Mouse (Mus musculus): ENCODE data around the gene Myb. TPM values are rescaled to one million over a fixed set of nuclear protein-coding genes. Genes with fewer than 3 reads are reported as not detected.

Gene Myb
- polyA plus RNA-seq (2012; rRNA removed) = 4.8 and 8.4 TPM in 2 replicates

GRCm38 (mm10) chr10:21160537-21161358, at the start of gene Myb:
Gene Myb (minus strand): TSS chr10:21160984.
- TF ChIP-seq POLR2A (IDR thresholded peaks at IDR 0.05; ENCODE audit: low read depth, low read length) (peak; percentile 38; the same call in 1 of the 2 replicates), CTCF (IDR thresholded peaks at IDR 0.05; ENCODE audit: extremely low read depth, insufficient read length, insufficient replicate concordance, low read depth, low read length) (no peak)
- WGBS = under 1% methylated on average over 85 of the region's 86 CpGs

GRCm38 (mm10) chr10:21207378-21207777, 46.6 kb upstream of the Myb start:
- H3K27me3 ChIP-seq (ENCODE audit: control insufficient read depth, insufficient read depth, low read length) = no peaks in the 10 kb centered on the region
- H3K27ac ChIP-seq (ENCODE audit: insufficient read depth, low read depth, low read length) = no peak overlapping the region
- no peaks in the 10 kb centered on the region for H3K4me1 ChIP-seq (ENCODE audit: control insufficient read depth, insufficient read depth, insufficient read length, low read length)
- H3K36me3 ChIP-seq (ENCODE audit: control insufficient read depth, insufficient read depth, low read length) = no peaks in the 10 kb centered on the region
- TF ChIP-seq CTCF (IDR thresholded peaks at IDR 0.05; ENCODE audit: extremely low read depth, insufficient read length, insufficient replicate concordance, low read depth, low read length) (no peak), POLR2A (IDR thresholded peaks at IDR 0.05; ENCODE audit: low read depth, low read length) (no peak)
- WGBS = 27% methylated on average over 1 of the region's 1 CpGs
- H3K4me3 ChIP-seq (ENCODE audit: low read depth, low read length) = no peak overlapping the region

More at GRCm38 (mm10) chr10:21160537-21161358, at the start of gene Myb:
- Histone ChIP-seq H3K4me1 (ENCODE audit: control insufficient read depth, insufficient read depth, insufficient read length, low read length) (no peaks in the 10 kb centered on the region; the same call in none of the 2 replicates), H3K36me3 (ENCODE audit: control insufficient read depth, insufficient read depth, low read length) (no peaks in the 10 kb centered on the region; the same call in none of the 2 replicates), H3K27me3 (ENCODE audit: control insufficient read depth, insufficient read depth, low read length) (peaks cover 8% of the 10 kb centered on the region), H3K27ac (ENCODE audit: insufficient read depth, low read depth, low read length) (peak within 1 kb of the TSS; percentile 81), H3K4me3 (ENCODE audit: low read depth, low read length) (peak within 1 kb of the TSS; percentile 95)

DNA sequence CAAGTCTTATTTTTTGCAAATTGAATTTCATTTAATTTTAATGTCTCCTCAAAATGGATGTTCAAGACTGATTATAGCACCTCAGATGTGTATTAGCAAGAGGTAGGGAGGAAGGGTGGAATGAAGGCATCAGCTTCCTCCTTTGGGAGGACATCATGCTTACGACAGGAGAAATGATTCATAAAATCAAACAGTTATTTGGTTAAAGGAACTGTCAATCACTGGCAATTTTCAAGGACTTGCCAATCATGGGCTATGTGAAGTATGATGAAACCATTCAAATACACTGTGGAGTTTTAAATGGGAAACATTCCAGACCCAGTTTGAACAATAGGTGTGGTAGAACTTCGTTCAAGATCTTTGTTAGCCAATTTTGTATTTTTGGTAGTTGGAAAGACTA, 45.4 kb upstream of the Myb start:
- Histone ChIP-seq H3K27ac (ENCODE audit: insufficient read depth, low read depth, low read length) (no peak overlapping the region), H3K36me3 (ENCODE audit: control insufficient read depth, insufficient read depth, low read length) (no peaks in the 10 kb centered on the region), H3K4me3 (ENCODE audit: low read depth, low read length) (no peak overlapping the region), H3K27me3 (ENCODE audit: control insufficient read depth, insufficient read depth, low read length) (no peaks in the 10 kb centered on the region), H3K4me1 (ENCODE audit: control insufficient read depth, insufficient read depth, insufficient read length, low read length) (no peaks in the 10 kb centered on the region)
- 76% methylated on average over 2 of the region's 2 CpGs for WGBS
- no peak for TF ChIP-seq POLR2A (IDR thresholded peaks at IDR 0.05; ENCODE audit: low read depth, low read length)
- TF ChIP-seq CTCF (IDR thresholded peaks at IDR 0.05; ENCODE audit: extremely low read depth, insufficient read length, insufficient replicate concordance, low read depth, low read length) = no peak

GRCm38 (mm10) chr10:21204496-21205085, 43.8 kb upstream of the Myb start:
- H3K36me3 ChIP-seq (ENCODE audit: control insufficient read depth, insufficient read depth, low read length) = no peaks in the 10 kb centered on the region
- TF ChIP-seq CTCF (IDR thresholded peaks at IDR 0.05; ENCODE audit: extremely low read depth, insufficient read length, insufficient replicate concordance, low read depth, low read length) = no peak
- no peak for TF ChIP-seq POLR2A (IDR thresholded peaks at IDR 0.05; ENCODE audit: low read depth, low read length)
- H3K27me3 ChIP-seq (ENCODE audit: control insufficient read depth, insufficient read depth, low read length) = no peaks in the 10 kb centered on the region
- H3K4me1 ChIP-seq (ENCODE audit: control insufficient read depth, insufficient read depth, insufficient read length, low read length) = no peaks in the 10 kb centered on the region
- H3K4me3 ChIP-seq (ENCODE audit: low read depth, low read length) = no peak overlapping the region
- H3K27ac ChIP-seq (ENCODE audit: insufficient read depth, low read depth, low read length) = no peak overlapping the region
- WGBS = 77% methylated on average over 10 of the region's 10 CpGs

GRCm38 (mm10) chr10:21203886-21204285, 43.1 kb upstream of the Myb start:
- no peak overlapping the region for H3K4me3 ChIP-seq (ENCODE audit: low read depth, low read length)
- H3K36me3 ChIP-seq (ENCODE audit: control insufficient read depth, insufficient read depth, low read length) = no peaks in the 10 kb centered on the region
- no peak overlapping the region for H3K27ac ChIP-seq (ENCODE audit: insufficient read depth, low read depth, low read length)
- TF ChIP-seq CTCF (IDR thresholded peaks at IDR 0.05; ENCODE audit: extremely low read depth, insufficient read length, insufficient replicate concordance, low read depth, low read length) = no peak
- WGBS = 87% methylated on average over 5 of the region's 5 CpGs
- H3K27me3 ChIP-seq (ENCODE audit: control insufficient read depth, insufficient read depth, low read length) = no peaks in the 10 kb centered on the region
- no peaks in the 10 kb centered on the region for H3K4me1 ChIP-seq (ENCODE audit: control insufficient read depth, insufficient read depth, insufficient read length, low read length)

GRCm38 (mm10) chr10:21203461-21203860, 42.7 kb upstream of the Myb start:
- H3K36me3 ChIP-seq (ENCODE audit: control insufficient read depth, insufficient read depth, low read length) = no peaks in the 10 kb centered on the region
- no peak for TF ChIP-seq CTCF (IDR thresholded peaks at IDR 0.05; ENCODE audit: extremely low read depth, insufficient read length, insufficient replicate concordance, low read depth, low read length)
- no peak for TF ChIP-seq POLR2A (IDR thresholded peaks at IDR 0.05; ENCODE audit: low read depth, low read length)

GRCm38 (mm10) chr10:21200761-21201160, 40.0 kb upstream of the Myb start:
- H3K27ac ChIP-seq (ENCODE audit: insufficient read depth, low read depth, low read length) = no peak overlapping the region

More at GRCm38 (mm10) chr10:21203461-21203860, 42.7 kb upstream of the Myb start:
- H3K27ac ChIP-seq (ENCODE audit: insufficient read depth, low read depth, low read length) = no peak overlapping the region
- H3K27me3 ChIP-seq (ENCODE audit: control insufficient read depth, insufficient read depth, low read length) = no peaks in the 10 kb centered on the region
- no peak overlapping the region for H3K4me3 ChIP-seq (ENCODE audit: low read depth, low read length)
- WGBS = 87% methylated on average over 3 of the region's 3 CpGs
- no peaks in the 10 kb centered on the region for H3K4me1 ChIP-seq (ENCODE audit: control insufficient read depth, insufficient read depth, insufficient read length, low read length)

More at GRCm38 (mm10) chr10:21200761-21201160, 40.0 kb upstream of the Myb start:
- TF ChIP-seq CTCF (IDR thresholded peaks at IDR 0.05; ENCODE audit: extremely low read depth, insufficient read length, insufficient replicate concordance, low read depth, low read length) = no peak
- H3K4me3 ChIP-seq (ENCODE audit: low read depth, low read length) = no peak overlapping the region
- no peaks in the 10 kb centered on the region for H3K4me1 ChIP-seq (ENCODE audit: control insufficient read depth, insufficient read depth, insufficient read length, low read length)
- WGBS = 73% methylated on average over 7 of the region's 7 CpGs
- H3K27me3 ChIP-seq (ENCODE audit: control insufficient read depth, insufficient read depth, low read length) = no peaks in the 10 kb centered on the region
- H3K36me3 ChIP-seq (ENCODE audit: control insufficient read depth, insufficient read depth, low read length) = no peaks in the 10 kb centered on the region
